Mouse (Mus musculus) G1E (cell line): Measurements from ENCODE around the gene Mfsd8.

Source experiments
- CTCF ChIP-seq: IDR thresholded peaks from 2 replicates; pipeline ENCODE4 v1.5.1; 2012; ENCODE audit warnings: low read depth, low read length, inconsistent platforms, mixed read lengths
- GATA1 ChIP-seq: IDR thresholded peaks from 2 replicates; pipeline ENCODE4 v1.6.1; 2012; ENCODE audit warnings: borderline replicate concordance, low read length, inconsistent platforms, mixed read lengths
- POLR2AphosphoS5 ChIP-seq: IDR thresholded peaks from 2 replicates; pipeline ENCODE4 v1.6.1; 2012; ENCODE audit warnings: low read depth, low read length, inconsistent platforms; ENCODE audit not compliant: insufficient replicate concordance
- TAL1 ChIP-seq: conservative IDR thresholded peaks from 2 replicates; pipeline ENCODE4 v1.6.1; 2012; ENCODE audit warnings: low read depth, low read length, inconsistent platforms, mixed read lengths

- no peak for TF ChIP-seq CTCF
- no peak for TF ChIP-seq GATA1
- no peak for TF ChIP-seq TAL1
- no peak for TF ChIP-seq POLR2AphosphoS5
Measured at GRCm38 (mm10) chr3:40798054-40798453, 48.6 kb downstream of the Mfsd8 start.
